Mouse (Mus musculus) MEL (cell line): ENCODE data around the gene Vmn2r58. TPM values are rescaled to one million over a fixed set of nuclear protein-coding genes. Genes with fewer than 3 reads are reported as not detected.
"Not testable (repeated sequence)": the region's sequence is repeated elsewhere in the genome, so short reads cannot be mapped to it uniquely, and the experiment has no call there.

ENCODE experiments used
- DNase-seq: peaks from one replicate; pipeline ENCODE4 v3.0.0; 2011; ENCODE audit warnings: low read depth, low spot score
- H3K27ac ChIP-seq: 2 replicates; pipeline ENCODE4 v1.5.1; 2012; ENCODE audit warnings: low read depth, mild to moderate bottlenecking, control low read depth, low read length, moderate library complexity; ENCODE audit not compliant: control insufficient read depth
- H3K27me3 ChIP-seq, 2 experiments: fragments of 150-350 bp in 1 of 2; sonication (generic) in 1 of 2; 2 replicates each; pipeline ENCODE4 v1.6.1; 2012; ENCODE audit warnings: low read length in 2 of 2, mild to moderate bottlenecking in 2 of 2, improper control_type of control experiment in 1 of 2, moderate library complexity in 1 of 2; ENCODE audit not compliant: insufficient read depth in 2 of 2, control insufficient read depth in 1 of 2
- H3K36me3 ChIP-seq, 2 experiments: 2 replicates each; pipeline ENCODE4 v1.6.1; 2012 to 2014; ENCODE audit warnings: low read length in 2 of 2, improper control_type of control experiment in 1 of 2, inconsistent platforms in 1 of 2, mild to moderate bottlenecking in 1 of 2; ENCODE audit not compliant: insufficient read depth in 2 of 2, control insufficient read depth in 1 of 2
- H3K4me1 ChIP-seq, 2 experiments: fragments of 150-350 bp in 1 of 2; sonication (generic) in 1 of 2; 2 replicates each; pipeline ENCODE4 v1.6.1; 2012; ENCODE audit warnings: low read length in 2 of 2, improper control_type of control experiment in 1 of 2, mild to moderate bottlenecking in 1 of 2; ENCODE audit not compliant: insufficient read depth in 2 of 2, control insufficient read depth in 1 of 2
- H3K4me3 ChIP-seq, 2 experiments: fragments of 150-350 bp in 1 of 2; sonication (generic) in 1 of 2; 2 replicates each; pipeline ENCODE4 v1.5.1; 2012; ENCODE audit warnings: low read depth in 2 of 2, low read length in 2 of 2, mild to moderate bottlenecking in 2 of 2, moderate library complexity in 2 of 2, control low read depth in 1 of 2, improper control_type of control experiment in 1 of 2; ENCODE audit not compliant: control insufficient read depth in 1 of 2, insufficient read depth in 1 of 2
- H3K79me2 ChIP-seq: 2 replicates; pipeline ENCODE4 v1.6.1; 2012; ENCODE audit warnings: mild to moderate bottlenecking, low read length, moderate library complexity; ENCODE audit not compliant: control insufficient read depth, poor library complexity, insufficient read depth
- H3K9ac ChIP-seq: 2 replicates; pipeline ENCODE4 v1.6.1; 2012; ENCODE audit warnings: low read depth, mild to moderate bottlenecking, control low read depth, low read length, moderate library complexity; ENCODE audit not compliant: control insufficient read depth, poor library complexity, severe bottlenecking
- H3K9me3 ChIP-seq: fragments of 150-350 bp; sonication (generic); replicated peaks from 2 replicates; pipeline ENCODE4 v1.6.1; 2012; ENCODE audit warnings: mild to moderate bottlenecking, low read length, improper control_type of control experiment, moderate library complexity; ENCODE audit not compliant: insufficient read depth
- polyA plus RNA-seq, 2 experiments: library from polyadenylated mRNA; stranded (reverse) in 1 of 2; unstranded in 1 of 2; fragments of >175 nt in 1 of 2; fragments of >200 nt in 1 of 2; gene quantifications; 2 replicates each; pipeline versions ENCODE4 v1.2.1 to v1.2.4; 2012; ENCODE audit warnings: low replicate concordance in 2 of 2, low read depth in 1 of 2; ENCODE audit not compliant: insufficient read length in 2 of 2, insufficient read depth in 1 of 2, missing spikeins in 1 of 2
- total RNA-seq: library from RNA; depleted of rRNA; stranded (reverse); fragments of 300-350 nt; gene quantifications from 2 replicates; pipeline ENCODE4 v1.2.3, GENCODE M21; 2012; rRNA removed

Gene Vmn2r58
- total RNA-seq = not detected in 2 replicates
- not detected for polyA plus RNA-seq

GRCm38 (mm10) chr7:41872612-41873011 is at the start of gene Vmn2r58:
Vmn2r58 (minus strand) TSS chr7:41872712.
- H3K4me3 ChIP-seq, DNase-seq, H3K36me3 ChIP-seq, H3K4me1 ChIP-seq, H3K9ac ChIP-seq, H3K27ac ChIP-seq, H3K79me2 ChIP-seq, H3K9me3 ChIP-seq, H3K27me3 ChIP-seq: not testable (repeated sequence)

Other genes starting within 250 kb of the Vmn2r58 start
- 5.2 and 5.5 TPM in 2 replicates for gene Zfp788, start 239.5 kb downstream of the Vmn2r58 start, total RNA-seq
- gene Zfp788, start 239.5 kb downstream of the Vmn2r58 start, polyA plus RNA-seq = 1 to 10 TPM in 1 of 2 experiments, not detected in 1; 4.5 TPM
- not detected in 2 replicates for gene Vmn2r59, start 186.3 kb upstream of the Vmn2r58 start, total RNA-seq
- under 1 TPM in 1 of 2 experiments, not detected in 1; under 0.01 TPM for gene Vmn2r59, start 186.3 kb upstream of the Vmn2r58 start, polyA plus RNA-seq
- gene Vmn2r60, start 235.1 kb upstream of the Vmn2r58 start, total RNA-seq = under 0.01 and 0.03 TPM in 2 replicates
- gene Vmn2r60, start 235.1 kb upstream of the Vmn2r58 start, polyA plus RNA-seq = under 1 TPM in 1 of 2 experiments, not detected in 1; 0.01 TPM